Mouse (Mus musculus) left cerebral cortex, postnatal 25 days (tissue): ENCODE results near the gene Thegl. TPM values are rescaled to one million over a fixed set of nuclear protein-coding genes. Genes with fewer than 3 reads are reported as not detected.
"Not testable (repeated sequence)": the region's sequence is repeated elsewhere in the genome, so short reads cannot be mapped to it uniquely, and the experiment has no call there.

ENCODE experiments used
- DNase-seq, 2 experiments: peaks; one replicate each; pipeline ENCODE4 v3.0.0; 2022; ENCODE audit warnings: low spot score in 2 of 2, mixed read lengths in 1 of 2
- intact Hi-C: fragments of 180-260 bp; cut with DNase I; formaldehyde crosslinking; loops from one replicate; pipeline ENCODE4 v1.15.1; 2025
- total RNA-seq, 2 experiments: library from RNA; stranded (reverse); gene quantifications; 2 replicates each; pipeline ENCODE4 v1.2.3; 2021

The Thegl gene
- total RNA-seq, 2 experiments from 2014 or later, result 0.69 TPM; not detected in 1

DNA sequence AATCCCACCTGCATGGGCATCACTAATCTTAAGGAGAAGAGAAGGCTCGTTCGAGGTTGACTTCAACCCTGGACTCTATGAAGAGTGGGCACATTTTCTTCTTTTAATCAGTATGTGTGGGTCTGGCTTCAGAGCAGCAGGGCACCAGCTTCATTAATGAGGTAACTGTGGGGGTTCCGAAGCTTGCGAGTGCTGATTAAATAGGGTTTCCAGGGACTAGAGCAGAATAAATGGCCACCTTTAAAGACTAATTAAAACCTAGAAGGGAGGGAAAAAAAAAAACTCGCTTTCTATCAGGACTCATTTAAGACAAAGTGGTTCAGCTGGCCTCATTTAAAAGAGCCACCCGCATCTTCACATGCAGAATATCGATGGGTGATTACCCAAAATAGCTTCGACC, 74.1 kb downstream of the Thegl start:
- no peak for DNase-seq
- intact Hi-C loops, result loop anchor here (2.0 to 5.0 kb wide), 2 partner anchors 62 to 79 kb away; no protein-coding TSS in a partner anchor

DNA sequence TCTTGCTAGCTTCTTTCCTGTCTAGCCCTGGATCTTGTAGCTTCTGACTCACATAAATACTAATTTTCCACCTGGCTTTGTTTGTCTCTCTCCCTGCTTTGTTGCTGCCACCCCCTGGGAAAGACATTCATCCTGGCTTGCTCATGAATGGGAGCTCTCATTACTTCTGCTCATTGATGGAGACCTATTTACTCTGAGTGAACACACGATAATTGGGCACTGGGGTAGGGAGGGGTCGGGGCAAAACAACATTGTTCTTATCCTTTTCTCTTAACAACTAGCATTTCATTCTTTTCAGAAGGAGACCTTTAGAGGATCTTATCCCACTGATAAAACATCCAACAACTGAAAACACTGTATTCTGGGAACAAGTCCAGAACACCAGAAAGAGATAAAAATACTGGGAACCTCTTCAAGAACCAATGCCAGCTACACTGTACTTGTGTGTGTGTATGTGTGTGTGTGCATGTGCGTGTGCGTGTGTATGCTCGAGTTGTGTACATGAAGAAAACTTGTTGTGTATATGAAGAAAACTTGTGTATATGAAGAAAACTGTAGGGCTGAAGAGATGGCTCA, 74.8 kb downstream of the Thegl start:
- no peak for DNase-seq
- intact Hi-C loops, result loop anchor here (2.0 kb wide), 1 partner anchor 78 kb away; no protein-coding TSS in a partner anchor

DNA sequence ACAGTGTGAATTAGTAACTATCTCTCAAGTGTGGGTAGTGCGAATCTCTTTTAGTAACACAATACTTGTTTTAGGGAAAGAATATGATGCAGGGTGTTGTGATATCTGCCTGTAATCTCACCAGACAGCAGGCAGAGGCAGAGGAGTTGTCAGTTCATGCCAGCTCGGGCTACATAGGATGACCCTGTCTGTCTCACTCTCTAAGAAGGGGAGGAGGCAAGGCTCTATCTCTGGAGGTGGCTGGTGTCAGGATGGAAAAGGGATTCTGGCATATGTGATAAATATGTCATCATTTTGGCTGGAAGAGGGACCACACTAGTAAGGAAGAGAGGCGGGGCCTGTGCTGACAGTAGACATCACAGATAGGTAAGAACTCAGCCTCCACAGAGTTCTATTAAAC, 76.1 kb downstream of the Thegl start:
- DNase-seq, result no peak
- intact Hi-C loops, result loop anchor here (2.0 kb wide), 1 partner anchor 77 kb away; no protein-coding TSS in a partner anchor

GRCm38 (mm10) chr5:77092531-77092930, 76.7 kb downstream of the Thegl start:
- no peak for DNase-seq
- intact Hi-C loops, result no loop called here

GRCm38 (mm10) chr5:77093961-77094360, 78.1 kb downstream of the Thegl start:
- DNase-seq, result no peak
- intact Hi-C loops, result no loop called here

- intact Hi-C loops, result no loop called here
- peak; percentile 47 to 59 for DNase-seq
Measured at GRCm38 (mm10) chr5:77094510-77095491, 79.0 kb downstream of the Thegl start.

DNA sequence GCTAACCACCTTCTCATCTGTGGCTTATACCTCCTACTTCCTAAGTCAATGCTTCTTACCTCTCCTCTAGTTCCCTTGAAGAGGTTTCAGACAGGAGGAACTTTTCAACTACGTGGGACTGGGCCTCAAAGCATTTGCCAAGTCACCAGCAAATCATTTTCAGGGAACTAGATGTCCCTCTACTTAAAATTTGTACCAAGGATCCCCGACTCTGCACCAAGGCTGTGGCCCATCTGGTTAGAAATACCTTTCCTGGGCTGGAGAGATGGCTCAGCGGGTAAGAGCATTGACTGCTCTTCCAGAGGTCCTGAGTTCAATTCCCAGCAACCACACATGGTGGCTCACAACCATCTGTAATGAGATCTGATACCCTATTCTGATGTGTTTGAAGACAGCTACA, 80.4 kb downstream of the Thegl start:
- intact Hi-C loops, result not testable (repeated sequence)

GRCm38 (mm10) chr5:77097686-77098085, 81.9 kb downstream of the Thegl start:
- DNase-seq, result no peak
- intact Hi-C loops, result no loop called here

More for the DNA sequence above, 80.4 kb downstream of the Thegl start:
- DNase-seq, result not testable (repeated sequence)

DNA sequence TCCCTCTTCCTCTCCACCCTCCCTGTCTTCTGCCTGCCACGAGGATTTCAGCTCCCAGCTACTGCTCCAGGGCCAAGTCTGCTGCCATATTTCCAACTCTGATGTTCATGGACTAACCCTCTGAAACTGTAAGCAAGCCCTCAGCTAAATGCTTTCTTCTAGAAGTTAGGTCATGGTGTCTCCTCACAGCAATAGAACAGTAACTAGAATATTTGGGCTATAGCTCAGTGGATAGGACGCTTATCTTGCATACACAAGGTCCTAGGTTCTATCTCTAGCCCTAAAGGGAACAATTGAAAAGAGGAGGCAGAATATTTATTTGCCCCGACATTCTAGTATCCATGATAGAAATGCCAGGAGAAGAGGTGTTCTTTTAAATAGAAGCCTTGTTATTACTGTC, 83.1 kb downstream of the Thegl start:
- intact Hi-C loops, result no loop called here
- no peak for DNase-seq

DNA sequence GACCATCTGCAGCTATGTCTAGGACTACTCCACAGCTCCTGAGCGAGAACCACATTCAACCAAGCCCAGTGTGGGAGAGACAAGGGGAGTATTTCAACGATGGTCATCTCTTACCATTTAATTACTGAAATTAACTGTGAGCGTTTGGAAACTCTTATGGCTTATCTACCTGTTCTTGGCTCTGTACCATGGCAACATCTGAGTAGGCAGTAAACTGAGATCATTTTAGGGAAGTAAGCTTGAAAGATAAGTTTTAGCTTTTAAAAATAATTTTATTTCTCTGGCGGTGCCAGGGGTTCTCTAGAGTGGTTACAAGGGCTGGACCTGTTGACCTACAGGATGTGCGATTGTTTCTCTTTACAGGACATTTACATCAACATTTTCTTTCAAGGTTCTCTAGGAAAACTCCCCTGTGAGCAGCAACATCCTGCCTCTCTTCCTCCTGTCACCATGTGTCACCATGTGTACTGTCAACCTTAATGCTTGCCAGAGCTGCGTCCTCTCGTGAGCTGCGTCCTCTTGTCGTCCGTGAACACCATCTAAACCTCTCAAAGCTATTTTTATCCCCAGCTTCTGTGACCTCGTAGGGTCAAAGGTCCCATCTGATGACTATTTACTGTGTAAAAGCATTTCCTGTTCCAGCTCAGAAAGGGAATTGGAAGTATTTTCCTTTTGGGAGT, 83.6 kb downstream of the Thegl start:
- DNase-seq, result no peak
- intact Hi-C loops, result no loop called here

- intact Hi-C loops, result no loop called here
- DNase-seq, result no peak
Measured at GRCm38 (mm10) chr5:77099997-77100380, 84.2 kb downstream of the Thegl start.

DNA sequence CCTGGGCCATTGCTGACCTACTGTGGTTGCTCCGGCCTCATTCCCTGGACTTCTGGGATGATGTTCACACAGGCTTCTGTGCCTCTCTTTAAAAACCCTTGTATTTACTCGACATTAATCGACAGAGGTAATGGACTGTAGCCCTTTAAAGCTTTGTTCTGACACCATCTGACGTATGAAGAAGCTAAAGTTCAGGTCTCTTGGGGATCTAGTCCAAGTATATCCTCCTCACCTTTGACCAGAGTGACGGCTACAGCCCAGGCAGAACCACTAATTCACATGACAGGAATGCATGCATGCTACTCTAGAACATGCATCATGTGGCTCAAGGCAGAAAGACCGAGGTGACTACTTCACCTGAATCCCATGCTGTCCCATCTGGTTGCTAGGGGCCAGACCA, 84.9 kb downstream of the Thegl start:
- no peak for DNase-seq

DNA sequence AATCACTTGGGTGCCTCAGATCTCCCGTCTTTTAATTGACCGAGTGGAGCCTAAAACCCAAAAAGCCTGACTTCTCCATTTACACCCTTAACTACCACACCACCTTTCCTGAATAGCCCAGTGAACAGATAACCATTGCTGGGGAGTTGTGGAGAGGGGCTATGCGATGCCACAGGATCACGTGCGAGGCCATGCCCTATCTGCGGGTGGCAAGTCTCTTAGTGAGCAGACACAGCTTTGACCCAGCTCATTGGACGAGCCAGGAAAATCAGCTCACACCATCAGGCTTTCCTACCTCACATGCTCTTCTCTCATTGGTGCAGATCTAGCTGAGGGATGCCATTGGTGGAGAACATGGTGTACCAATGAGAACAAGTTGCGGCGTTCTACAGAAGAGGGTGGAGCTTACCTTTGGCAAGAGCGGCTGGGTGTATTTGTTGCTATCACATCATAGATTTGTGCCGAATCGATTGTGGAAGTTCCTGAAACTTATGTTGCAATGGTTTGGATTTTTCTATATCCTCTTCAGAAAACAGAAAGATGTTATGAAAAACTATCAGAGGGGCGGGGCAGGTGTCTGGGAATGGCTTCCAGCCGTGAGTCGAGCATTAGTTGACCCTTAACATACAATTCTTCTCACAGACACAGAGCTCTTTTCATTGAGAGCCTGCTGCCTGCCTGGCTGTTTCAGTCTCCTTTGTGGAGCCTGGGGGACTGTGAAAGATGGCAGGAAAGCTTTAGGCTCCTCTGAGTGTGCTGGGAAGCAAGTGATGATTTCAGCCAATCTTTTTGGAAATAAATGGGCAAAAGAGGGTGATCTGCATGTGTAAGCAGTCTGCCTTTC, 86.9 kb downstream of the Thegl start:
- intact Hi-C loops, result no loop called here
- no peak for DNase-seq

More for the DNA sequence above, 84.9 kb downstream of the Thegl start:
- intact Hi-C loops, result no loop called here

DNA sequence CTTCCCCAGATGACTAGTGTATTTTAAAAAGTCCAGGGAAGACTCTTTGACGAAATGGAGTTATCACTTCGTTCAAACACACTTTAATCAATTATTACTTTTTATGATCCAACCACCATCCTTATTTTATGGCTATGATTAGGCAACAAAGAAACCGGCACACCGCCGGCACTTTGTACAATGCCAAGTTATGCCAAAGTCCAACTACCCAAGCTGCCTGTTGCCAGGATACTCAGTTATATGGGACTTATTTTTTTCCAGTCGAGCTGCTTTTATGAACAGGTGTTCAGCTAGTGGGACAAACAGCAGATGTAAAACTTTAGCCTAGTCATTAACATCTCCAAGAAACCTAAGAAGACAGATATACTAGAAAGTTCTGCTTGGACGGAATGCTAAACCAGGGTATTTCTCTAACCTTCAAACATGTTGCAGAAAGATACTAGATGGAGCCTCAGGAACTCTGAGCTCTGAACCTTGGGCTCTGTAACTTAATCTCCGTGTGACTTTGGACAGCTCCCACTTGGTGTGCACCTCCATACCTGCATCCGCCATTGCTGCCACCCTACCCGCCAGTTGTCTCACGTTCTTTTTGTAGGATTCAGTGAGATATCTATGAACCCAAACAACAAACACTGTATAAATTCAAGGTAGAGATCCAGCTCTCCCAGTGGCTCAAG, 91.5 kb downstream of the Thegl start:
- no peak for DNase-seq
- intact Hi-C loops, result no loop called here

GRCm38 (mm10) chr5:77108806-77109205, 93.0 kb downstream of the Thegl start:
- intact Hi-C loops, result no loop called here

GRCm38 (mm10) chr5:77109814-77110213, 94.0 kb downstream of the Thegl start:
- no peak for DNase-seq
- intact Hi-C loops, result no loop called here

More at GRCm38 (mm10) chr5:77108806-77109205, 93.0 kb downstream of the Thegl start:
- DNase-seq, result no peak
